Mouse (Mus musculus) megakaryocyte, adult 5-6 weeks (primary cell): ENCODE measurements around the gene Zfp846. TPM values are rescaled to one million over a fixed set of nuclear protein-coding genes. Genes with fewer than 3 reads are reported as not detected.
A peak's percentile ranks its signal among the peaks of the same experiment; 100 is the strongest.

Experiments
- ATAC-seq: 2 replicates; pipeline ENCODE4 v1.8.0; 2016; ENCODE audit warnings: mild to moderate bottlenecking, inconsistent platforms; ENCODE audit not compliant: poor library complexity, severe bottlenecking
- total RNA-seq, 2 experiments: library from RNA; stranded (forward) in 1 of 2; stranded (reverse) in 1 of 2; fragments of 153-499, 151-499 nt in 1 of 2; fragments of 221-1000, 200-1000 nt in 1 of 2; gene quantifications; 2 replicates each; pipeline versions ENCODE4 v1.2.3 to v1.2.4; 2015 to 2017

Zfp846 gene
- total RNA-seq, 2 experiments from 2014 or later: 8.0 to 12.8 TPM

DNA sequence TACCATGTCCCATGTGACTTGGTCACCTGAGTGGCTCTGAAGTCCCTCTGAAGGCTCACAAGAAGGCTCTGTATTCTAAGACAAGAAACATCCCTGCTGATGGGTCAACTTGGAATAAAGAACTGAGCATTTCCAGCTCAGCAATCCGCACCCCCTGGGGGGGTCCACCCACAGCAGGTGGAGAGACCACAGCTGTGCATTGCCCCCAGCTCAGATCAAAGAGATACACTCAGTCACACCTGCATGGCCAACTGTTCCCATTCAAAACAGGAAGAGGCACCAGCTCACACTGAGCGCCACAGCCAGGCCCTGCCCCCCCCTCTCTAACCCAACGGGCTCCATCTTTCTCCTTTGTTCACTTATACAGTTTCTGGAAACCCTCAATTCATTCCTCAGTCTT is 55.2 kb downstream of the Zfp846 start:
- no peak for ATAC-seq

DNA sequence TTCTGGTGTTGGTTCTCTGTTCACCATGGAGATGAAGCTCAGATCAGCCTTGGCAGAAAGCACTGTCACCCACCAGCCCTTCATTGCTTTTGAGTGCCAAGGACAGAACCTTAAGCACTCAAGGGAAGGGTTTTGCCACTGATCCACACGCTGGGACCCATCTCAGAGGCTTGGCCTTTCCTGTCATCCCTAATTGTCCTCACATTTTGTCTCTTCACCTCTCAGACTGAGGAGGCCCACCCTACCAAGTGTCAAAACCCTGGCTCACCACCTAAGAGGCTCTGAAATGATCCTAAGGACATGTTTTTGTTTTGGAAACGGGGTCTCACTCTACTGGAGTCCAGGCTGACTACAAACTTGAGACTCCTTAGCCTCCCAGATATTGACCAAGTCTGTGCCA is 55.7 kb downstream of the Zfp846 start:
- no peak for ATAC-seq

DNA sequence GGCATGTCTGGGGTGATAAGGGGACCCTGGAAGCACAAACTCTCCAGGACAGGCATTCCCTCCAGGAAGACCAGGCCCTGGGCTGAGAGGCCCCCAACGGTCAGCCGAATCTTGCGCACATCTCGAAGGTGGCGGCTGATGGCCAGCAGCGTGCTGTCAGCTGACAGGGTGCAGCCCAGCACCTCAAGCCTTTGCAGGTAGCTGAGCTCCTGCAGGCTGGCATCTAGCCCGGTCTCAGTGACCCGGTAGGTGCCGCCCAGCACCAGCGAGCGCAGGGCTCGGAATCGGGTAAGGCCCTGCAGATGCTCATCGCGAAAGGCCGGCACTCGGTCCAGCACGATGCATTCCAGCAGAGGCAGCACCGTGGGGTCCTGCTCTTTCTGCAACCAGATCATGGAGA is 57.5 kb downstream of the Zfp846 start:
- ATAC-seq: no peak

- no peak for ATAC-seq
Observed at GRCm38 (mm10) chr9:20639486-20639885, 58.4 kb downstream of the Zfp846 start.

GRCm38 (mm10) chr9:20641501-20641900 is 60.4 kb downstream of the Zfp846 start:
- ATAC-seq: no peak

GRCm38 (mm10) chr9:20642101-20642895 is 61.2 kb downstream of the Zfp846 start, which contains the start of gene Ubl5:
Gene Ubl5, plus strand, starts transcription at chr9:20642878.
- ATAC-seq: peak; percentile 24

- ATAC-seq: peak; percentile 84
Observed at GRCm38 (mm10) chr9:20642896-20643466, 61.9 kb downstream of the Zfp846 start.

GRCm38 (mm10) chr9:20643781-20644180 is 62.7 kb downstream of the Zfp846 start:
- no peak for ATAC-seq

- ATAC-seq: peak; percentile 78
Observed at GRCm38 (mm10) chr9:20644360-20645081, 63.4 kb downstream of the Zfp846 start, which contains the start of gene Fbxl12. Gene Fbxl12, minus strand, starts transcription at chr9:20644767.

- ATAC-seq: peak; percentile 13
Observed at GRCm38 (mm10) chr9:20645121-20645520, 64.0 kb downstream of the Zfp846 start.

GRCm38 (mm10) chr9:20651602-20652259 is 70.6 kb downstream of the Zfp846 start, which contains the start of gene Pin1:
Gene Pin1, plus strand, starts transcription at chr9:20652095.
- peak; percentile 96 for ATAC-seq

DNA sequence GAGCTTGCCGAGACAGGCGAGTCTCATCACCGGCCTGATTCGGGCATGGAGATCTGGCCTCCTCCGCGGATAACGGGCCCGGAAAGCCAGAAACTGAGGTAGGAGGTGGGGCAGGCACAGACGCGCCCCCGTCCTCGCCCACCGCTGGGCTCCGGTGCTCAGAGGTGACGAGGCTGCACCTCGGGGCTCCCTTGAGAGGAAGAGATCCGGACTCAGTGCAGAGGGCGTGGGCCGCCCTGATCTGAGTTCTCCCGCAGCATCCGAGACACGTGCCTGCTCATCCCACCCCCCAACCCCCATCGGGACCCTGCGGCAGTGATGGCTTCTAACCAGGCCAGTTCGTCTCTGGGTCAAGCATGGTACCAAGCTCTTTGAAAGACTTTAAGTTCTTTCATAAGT is 71.2 kb downstream of the Zfp846 start:
- ATAC-seq: peak; percentile 11

DNA sequence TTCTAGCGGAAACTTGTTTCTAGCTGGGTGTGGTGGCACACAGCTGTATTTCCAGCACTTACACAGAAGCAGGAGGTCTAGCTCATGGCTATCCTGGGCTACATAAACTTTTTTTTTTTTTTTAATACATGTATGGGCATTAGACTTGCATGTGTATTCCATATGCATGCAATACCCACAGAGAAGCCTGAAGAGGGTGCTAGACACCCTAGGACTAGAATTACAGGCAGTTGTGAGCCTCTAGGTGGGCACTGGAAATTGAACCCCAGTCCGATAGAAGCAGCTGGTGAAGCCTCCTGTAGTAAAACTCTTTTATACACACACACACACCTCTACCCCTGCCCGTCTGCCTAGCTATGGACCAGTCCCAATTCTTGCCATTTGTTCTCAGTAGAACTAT is 72.8 kb downstream of the Zfp846 start:
- no peak for ATAC-seq

Other genes with a start within 250 kb of the Zfp846 start
- gene Olfr18, start 245.2 kb upstream of the Zfp846 start, total RNA-seq (2015): not detected in 2 replicates
- not detected in 2 replicates for gene Olfr18, start 245.2 kb upstream of the Zfp846 start, total RNA-seq (2017)
- 7.1 and 9.2 TPM in 2 replicates for gene Zfp560, start 196.1 kb upstream of the Zfp846 start, total RNA-seq (2015)
- 0.70 and 4.5 TPM in 2 replicates for gene Zfp560, start 196.1 kb upstream of the Zfp846 start, total RNA-seq (2017)
- gene Zfp26, start 121.1 kb upstream of the Zfp846 start, total RNA-seq (2015): 23.0 and 27.1 TPM in 2 replicates
- 33.0 and 36.9 TPM in 2 replicates for gene Zfp26, start 121.1 kb upstream of the Zfp846 start, total RNA-seq (2017)
- 18.6 and 22.3 TPM in 2 replicates for gene Zfp426, start 88.5 kb upstream of the Zfp846 start, total RNA-seq (2015)
- 20.8 and 23.6 TPM in 2 replicates for gene Zfp426, start 88.5 kb upstream of the Zfp846 start, total RNA-seq (2017)
- gene Zfp266, start 59.9 kb upstream of the Zfp846 start, total RNA-seq (2015): 20.8 and 24.3 TPM in 2 replicates
- gene Zfp266, start 59.9 kb upstream of the Zfp846 start, total RNA-seq (2017): 21.0 and 22.8 TPM in 2 replicates
- 455 and 486 TPM in 2 replicates for gene Ubl5, start 61.6 kb downstream of the Zfp846 start, total RNA-seq (2015)
- gene Ubl5, start 61.6 kb downstream of the Zfp846 start, total RNA-seq (2017): 123 and 127 TPM in 2 replicates
- 14.4 and 20.1 TPM in 2 replicates for gene Fbxl12, start 63.5 kb downstream of the Zfp846 start, total RNA-seq (2015)
- gene Fbxl12, start 63.5 kb downstream of the Zfp846 start, total RNA-seq (2017): 4.1 and 4.5 TPM in 2 replicates
- gene Pin1, start 70.8 kb downstream of the Zfp846 start, total RNA-seq (2015): 10.2 and 10.6 TPM in 2 replicates
- 7.5 and 9.8 TPM in 2 replicates for gene Pin1, start 70.8 kb downstream of the Zfp846 start, total RNA-seq (2017)
- not detected in 2 replicates for gene Olfm2, start 165.1 kb downstream of the Zfp846 start, total RNA-seq (2015)
- gene Olfm2, start 165.1 kb downstream of the Zfp846 start, total RNA-seq (2017): not detected in 2 replicates
- gene Col5a3, start 233.8 kb downstream of the Zfp846 start, total RNA-seq (2015): 0.04 TPM in 1 of 2 replicates, not detected in the other
- 0.11 TPM in 1 of 2 replicates, not detected in the other for gene Col5a3, start 233.8 kb downstream of the Zfp846 start, total RNA-seq (2017)
- not detected in 2 replicates for gene Rdh8, start 237.2 kb downstream of the Zfp846 start, total RNA-seq (2015)
- gene Rdh8, start 237.2 kb downstream of the Zfp846 start, total RNA-seq (2017): not detected in 2 replicates